Mouse (Mus musculus) heart, embryonic 10.5 days (tissue): ENCODE measurements at regions not wholly inside any gene's neighbourhood (a gene's known extent, or its start where the extent isn't known, plus 50 kb on each side); places are given as distances from the start of the nearest gene placed in this dataset.
"Not testable (repeated sequence)": the region's sequence is repeated elsewhere in the genome, so short reads cannot be mapped to it uniquely, and the experiment has no call there.

Experiments
- DNase-seq: peaks from one replicate; pipeline ENCODE4 v3.0.0-alpha.2; 2017; ENCODE audit warnings: low spot score
- H3K27ac ChIP-seq: fragments of 300-500 bp; sonication (generic); 2 replicates; pipeline ENCODE4 v1.5.1; 2016; ENCODE audit warnings: mild to moderate bottlenecking
- H3K27me3 ChIP-seq: fragments of 300-500 bp; sonication (generic); 2 replicates; pipeline ENCODE4 v1.6.1; 2016; ENCODE audit warnings: mild to moderate bottlenecking; ENCODE audit not compliant: poor library complexity, insufficient read depth, severe bottlenecking
- H3K36me3 ChIP-seq: fragments of 300-500 bp; sonication (generic); 2 replicates; pipeline ENCODE4 v1.6.1; 2016; ENCODE audit warnings: mild to moderate bottlenecking, moderate library complexity
- H3K4me1 ChIP-seq: fragments of 300-500 bp; sonication (generic); 2 replicates; pipeline ENCODE4 v1.6.1; 2016; ENCODE audit warnings: mild to moderate bottlenecking
- H3K4me3 ChIP-seq: fragments of 300-500 bp; sonication (generic); 2 replicates; pipeline ENCODE4 v1.5.1; 2016; ENCODE audit warnings: mild to moderate bottlenecking, moderate library complexity
- H3K9me3 ChIP-seq: fragments of 300-500 bp; sonication (generic); 2 replicates; pipeline ENCODE4 v1.6.1; 2016; ENCODE audit warnings: mild to moderate bottlenecking, moderate library complexity
- WGBS: fragments of 180-500 bp; shearing (Covaris S2); methylation state at CpG from one replicate; pipeline ENCODE4 v1.1.7; 2016; 5-methylcytosine and 5-hydroxymethylcytosine counted together

GRCm38 (mm10) chr12:25469181-25469580 lies 372.2 kb upstream of the Id2 start:
- Histone ChIP-seq H3K4me3 (no peak overlapping the region), H3K4me1 (peaks cover 10% of the 10 kb centered on the region; the same call in 1 of the 2 replicates), H3K36me3 (no peaks in the 10 kb centered on the region), H3K27ac (no peak overlapping the region), H3K9me3 (no peaks in the 10 kb centered on the region), H3K27me3 (no peaks in the 10 kb centered on the region)
- WGBS: 82% methylated on average over 10 of the region's 10 CpGs
- no peak for DNase-seq

GRCm38 (mm10) chr12:25467789-25468188 lies 370.8 kb upstream of the Id2 start:
- Histone ChIP-seq H3K4me1 (peaks cover 10% of the 10 kb centered on the region; the same call in 1 of the 2 replicates), H3K27ac (peak overlapping the region; percentile 13; the same call in 1 of the 2 replicates), H3K4me3 (no peak overlapping the region), H3K36me3 (no peaks in the 10 kb centered on the region), H3K9me3 (no peaks in the 10 kb centered on the region), H3K27me3 (no peaks in the 10 kb centered on the region)
- WGBS: 30% methylated on average over 12 of the region's 12 CpGs
- DNase-seq: no peak

GRCm38 (mm10) chr12:25462690-25463089 lies 365.8 kb upstream of the Id2 start:
- not testable (repeated sequence) for DNase-seq, H3K9me3 ChIP-seq, H3K36me3 ChIP-seq, H3K27ac ChIP-seq, H3K27me3 ChIP-seq, H3K4me1 ChIP-seq, H3K4me3 ChIP-seq
- 71% methylated on average over 2 of the region's 2 CpGs for WGBS

GRCm38 (mm10) chr12:25455281-25455989 lies 358.5 kb upstream of the Id2 start:
- WGBS: 78% methylated on average over 7 of the region's 7 CpGs
- Histone ChIP-seq H3K27ac (no peak overlapping the region), H3K36me3 (no peaks in the 10 kb centered on the region), H3K4me1 (peaks cover 11% of the 10 kb centered on the region; the same call in 1 of the 2 replicates), H3K4me3 (no peak overlapping the region), H3K27me3 (no peaks in the 10 kb centered on the region), H3K9me3 (no peaks in the 10 kb centered on the region)
- no peak for DNase-seq

- H3K36me3 ChIP-seq: no peaks in the 10 kb centered on the region
- DNase-seq: no peak
- no peaks in the 10 kb centered on the region for H3K9me3 ChIP-seq
- no peak overlapping the region for H3K4me3 ChIP-seq
- no peaks in the 10 kb centered on the region for H3K27me3 ChIP-seq
- no peak overlapping the region for H3K27ac ChIP-seq
- WGBS: 76% methylated on average over 3 of the region's 3 CpGs
- peaks cover 11% of the 10 kb centered on the region; the same call in 1 of the 2 replicates for H3K4me1 ChIP-seq
Measured at GRCm38 (mm10) chr12:25453356-25453755, 356.4 kb upstream of the Id2 start.

- H3K27ac ChIP-seq: no peak overlapping the region
- H3K4me3 ChIP-seq: no peak overlapping the region
- H3K4me1 ChIP-seq: peaks cover 11% of the 10 kb centered on the region; the same call in 1 of the 2 replicates
- H3K36me3 ChIP-seq: no peaks in the 10 kb centered on the region
- no peak for DNase-seq
- H3K9me3 ChIP-seq: no peaks in the 10 kb centered on the region
- H3K27me3 ChIP-seq: no peaks in the 10 kb centered on the region
- 78% methylated on average over 2 of the region's 2 CpGs for WGBS
Measured at GRCm38 (mm10) chr12:25451156-25451555, 354.2 kb upstream of the Id2 start.

- WGBS: 67% methylated on average over 2 of the region's 2 CpGs
Measured at GRCm38 (mm10) chr12:25444355-25444754, 347.4 kb upstream of the Id2 start.

GRCm38 (mm10) chr12:25439029-25439551 lies 342.1 kb upstream of the Id2 start:
- Histone ChIP-seq H3K4me1 (no peaks in the 10 kb centered on the region), H3K27me3 (no peaks in the 10 kb centered on the region), H3K4me3 (no peak overlapping the region), H3K27ac (no peak overlapping the region), H3K9me3 (no peaks in the 10 kb centered on the region), H3K36me3 (no peaks in the 10 kb centered on the region)
- 89% methylated on average over 7 of the region's 7 CpGs for WGBS
- DNase-seq: no peak

More at GRCm38 (mm10) chr12:25444355-25444754, 347.4 kb upstream of the Id2 start:
- H3K27ac ChIP-seq: no peak overlapping the region
- no peak for DNase-seq
- no peaks in the 10 kb centered on the region for H3K4me1 ChIP-seq
- no peaks in the 10 kb centered on the region for H3K36me3 ChIP-seq
- no peaks in the 10 kb centered on the region for H3K27me3 ChIP-seq
- H3K9me3 ChIP-seq: no peaks in the 10 kb centered on the region
- H3K4me3 ChIP-seq: no peak overlapping the region

- Histone ChIP-seq H3K27me3 (no peaks in the 10 kb centered on the region), H3K36me3 (no peaks in the 10 kb centered on the region), H3K27ac (no peak overlapping the region), H3K4me3 (no peak overlapping the region), H3K9me3 (no peaks in the 10 kb centered on the region), H3K4me1 (no peaks in the 10 kb centered on the region)
- no peak for DNase-seq
- WGBS: 81% methylated on average over 8 of the region's 8 CpGs
Measured at GRCm38 (mm10) chr12:25438217-25439028, 341.5 kb upstream of the Id2 start.

GRCm38 (mm10) chr12:25437556-25437955 lies 340.6 kb upstream of the Id2 start:
- Histone ChIP-seq H3K36me3 (no peaks in the 10 kb centered on the region), H3K27ac (no peak overlapping the region), H3K4me1 (no peaks in the 10 kb centered on the region), H3K4me3 (no peak overlapping the region), H3K9me3 (no peaks in the 10 kb centered on the region), H3K27me3 (no peaks in the 10 kb centered on the region)
- 55% methylated on average over 4 of the region's 4 CpGs for WGBS
- no peak for DNase-seq

- no peaks in the 10 kb centered on the region for H3K36me3 ChIP-seq
- H3K9me3 ChIP-seq: no peaks in the 10 kb centered on the region
- no peaks in the 10 kb centered on the region for H3K27me3 ChIP-seq
- no peaks in the 10 kb centered on the region for H3K4me1 ChIP-seq
- no peak overlapping the region for H3K27ac ChIP-seq
- 89% methylated on average over 6 of the region's 6 CpGs for WGBS
- DNase-seq: no peak
- no peak overlapping the region for H3K4me3 ChIP-seq
Measured at GRCm38 (mm10) chr12:25436220-25436911, 339.4 kb upstream of the Id2 start.

- WGBS: 86% methylated on average over 6 of the region's 6 CpGs
- H3K27me3 ChIP-seq: no peaks in the 10 kb centered on the region
- H3K4me1 ChIP-seq: peaks cover 4% of the 10 kb centered on the region; the same call in 1 of the 2 replicates
Measured at GRCm38 (mm10) chr12:25432796-25433195, 335.9 kb upstream of the Id2 start.

More at GRCm38 (mm10) chr12:25432796-25433195, 335.9 kb upstream of the Id2 start:
- H3K9me3 ChIP-seq: no peaks in the 10 kb centered on the region
- H3K27ac ChIP-seq: no peak overlapping the region
- no peak for DNase-seq
- no peaks in the 10 kb centered on the region for H3K36me3 ChIP-seq
- no peak overlapping the region for H3K4me3 ChIP-seq
